Mouse (Mus musculus) spleen, postnatal 10 days (tissue): ENCODE data around the gene Deaf1.

Source experiments
- DNase-seq, 2 experiments: peaks; one replicate each; pipeline ENCODE4 v3.0.0; 2021 to 2022; ENCODE audit warnings: low spot score in 2 of 2

The Deaf1 gene

DNA sequence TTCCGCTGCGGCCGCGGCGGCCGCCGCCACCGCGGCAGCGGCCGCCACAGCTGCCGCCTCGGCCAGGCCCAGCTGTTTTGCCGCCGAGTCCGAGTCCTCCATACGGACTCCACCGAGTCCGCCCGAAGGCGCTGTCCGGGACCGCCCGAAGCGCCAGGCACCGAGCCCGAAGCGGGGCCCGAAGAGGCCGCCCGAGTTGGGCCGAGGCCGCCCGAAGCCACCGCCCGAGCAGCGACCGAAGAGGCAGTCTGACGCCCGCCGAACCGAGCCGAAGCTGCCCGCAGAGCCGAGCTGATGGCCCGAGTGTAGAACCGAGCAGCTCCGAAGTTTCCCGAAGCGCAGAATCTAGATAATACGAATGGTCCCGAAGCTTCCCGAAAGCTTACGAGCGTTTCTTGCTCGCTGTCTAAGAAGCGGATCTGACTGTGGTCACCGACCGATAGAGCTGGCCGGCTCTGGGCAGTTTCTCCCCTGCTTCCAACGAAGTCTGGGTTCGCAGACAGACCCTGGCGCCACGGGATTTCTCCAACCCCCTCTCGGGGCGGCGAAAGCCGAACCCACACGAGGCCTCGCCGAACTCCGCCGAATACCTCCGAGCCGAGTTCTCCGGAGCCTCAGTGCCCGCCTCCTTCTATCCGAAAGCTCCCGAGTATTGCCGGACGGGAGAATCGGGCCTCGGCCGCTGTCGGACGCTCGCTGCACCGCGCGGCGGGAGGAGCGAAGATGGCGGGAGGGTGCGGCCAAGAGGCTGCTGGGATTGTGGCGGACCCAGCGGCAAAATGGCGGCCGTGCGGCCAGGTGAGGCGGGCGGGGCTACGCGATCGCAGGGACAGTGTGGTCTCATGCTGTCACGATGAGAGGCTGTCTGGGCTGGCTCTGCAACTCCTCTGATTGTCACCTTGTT lies at the start of gene Deaf1, which contains the start of gene Tmem80:
Deaf1 (minus strand) TSS at position 222 of the 904 bp plus-strand sequence.
Tmem80 (plus strand) TSS at position 271 of the 904 bp plus-strand sequence.
- DNase-seq: peak; percentile 97 to 99

DNA sequence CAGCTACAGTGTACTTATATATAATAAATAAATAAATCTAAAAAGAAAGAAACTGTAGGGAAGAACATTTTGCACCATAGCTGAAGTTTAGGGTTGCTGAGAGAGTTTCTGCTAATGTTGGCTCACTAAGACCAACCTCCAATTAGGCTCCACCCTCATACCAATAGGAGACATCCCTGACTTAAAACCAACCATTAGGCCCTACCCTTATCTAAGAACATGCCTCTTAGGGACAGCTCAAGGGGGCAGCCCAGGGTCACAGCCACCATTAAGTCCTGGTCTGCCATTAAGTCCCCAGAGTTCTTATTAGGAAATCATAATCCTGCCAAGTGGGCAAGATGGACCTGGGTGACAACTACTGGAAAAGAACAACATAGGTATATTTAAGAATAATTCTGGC lies 46.9 kb upstream of the Deaf1 start:
- DNase-seq: no peak

DNA sequence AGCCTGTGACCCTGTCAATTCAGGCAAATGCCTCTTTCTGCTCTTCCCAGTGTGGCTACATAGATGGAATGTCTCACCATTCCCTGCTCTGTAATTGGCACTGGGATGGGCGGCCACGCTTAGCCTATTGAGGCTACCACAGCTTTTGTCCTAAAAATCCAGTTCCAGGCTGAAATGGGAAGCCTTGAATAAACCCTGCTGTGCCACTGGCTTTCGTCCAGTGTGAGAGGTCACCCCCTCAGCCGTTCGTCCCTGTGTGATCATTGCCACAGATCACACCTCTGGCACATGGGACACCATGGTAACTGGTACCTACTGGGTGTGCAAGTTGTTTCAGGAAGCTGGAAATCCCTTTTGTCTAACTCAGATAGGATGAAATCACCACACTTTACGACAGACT lies 46.1 kb upstream of the Deaf1 start:
- DNase-seq: no peak

DNA sequence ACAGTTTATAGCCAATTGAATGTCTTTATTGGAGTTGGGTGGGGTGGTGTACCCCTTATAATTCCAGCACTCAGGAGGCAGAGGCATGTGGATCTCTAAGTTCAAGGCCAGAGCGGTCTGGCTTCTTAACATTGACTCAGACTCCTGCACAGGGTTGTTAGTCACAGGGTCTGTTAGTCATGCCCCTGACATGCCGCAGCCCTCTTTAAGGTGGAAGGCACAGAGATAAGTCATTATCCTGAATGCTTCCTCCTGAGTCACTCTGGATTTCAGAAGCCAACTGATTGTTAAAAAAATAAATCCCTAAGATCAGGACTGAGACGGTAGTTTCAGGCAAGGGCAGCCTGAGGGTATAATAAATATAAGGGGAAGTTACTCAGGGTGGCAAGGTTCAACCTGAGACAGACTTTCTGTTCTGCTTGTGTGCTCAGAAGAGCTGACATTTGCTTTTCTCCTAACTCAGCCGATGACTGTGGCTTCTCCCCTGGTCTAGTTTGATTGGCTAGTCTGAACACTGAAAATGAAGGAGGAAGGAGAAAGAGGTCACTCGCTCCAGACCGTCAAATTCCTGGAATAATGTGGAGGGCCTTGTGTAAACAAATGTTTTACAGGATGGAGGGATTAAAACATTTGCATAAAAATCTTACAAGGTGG lies 44.6 kb upstream of the Deaf1 start:
- no peak for DNase-seq

DNA sequence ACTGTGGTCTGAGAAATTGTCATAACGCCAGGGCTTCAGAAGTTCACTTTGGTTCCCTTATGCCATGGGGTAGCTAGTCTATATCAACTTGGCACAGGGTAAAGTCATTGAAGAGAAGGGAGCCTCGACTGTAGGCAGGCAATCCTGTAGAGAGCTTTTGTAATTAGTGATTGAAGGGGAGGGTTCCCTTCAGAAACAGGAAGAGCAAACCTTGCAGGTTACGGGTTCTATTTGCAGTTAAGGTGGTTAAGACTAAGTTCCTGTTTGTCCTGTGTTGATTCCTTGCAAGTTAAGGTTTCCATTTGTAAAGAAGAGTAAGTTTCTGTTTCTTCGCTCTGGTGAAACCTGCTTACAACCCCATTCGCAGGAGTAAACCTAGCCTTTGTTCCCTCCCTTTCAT lies 42.4 kb upstream of the Deaf1 start:
- DNase-seq: no peak

DNA sequence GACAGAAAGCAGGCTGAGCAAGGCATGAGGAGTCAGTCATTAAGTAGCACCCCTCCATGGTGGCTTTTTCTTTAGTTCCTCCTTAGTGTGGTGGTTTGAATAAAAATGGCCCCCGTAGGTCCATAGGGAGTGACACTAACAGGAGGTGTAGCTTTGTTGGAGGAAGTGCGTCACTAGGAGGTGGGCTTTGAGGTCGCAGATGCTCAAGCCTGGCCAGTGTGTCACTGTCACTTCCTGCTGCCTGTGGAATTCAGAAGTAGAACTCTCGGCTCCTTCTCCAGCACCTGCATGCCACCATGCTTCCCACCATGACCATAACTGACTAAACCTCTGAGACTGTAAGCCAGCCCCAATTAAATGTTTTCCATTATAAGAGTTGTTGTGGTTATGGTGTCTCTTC lies 39.9 kb upstream of the Deaf1 start:
- DNase-seq: no peak

DNA sequence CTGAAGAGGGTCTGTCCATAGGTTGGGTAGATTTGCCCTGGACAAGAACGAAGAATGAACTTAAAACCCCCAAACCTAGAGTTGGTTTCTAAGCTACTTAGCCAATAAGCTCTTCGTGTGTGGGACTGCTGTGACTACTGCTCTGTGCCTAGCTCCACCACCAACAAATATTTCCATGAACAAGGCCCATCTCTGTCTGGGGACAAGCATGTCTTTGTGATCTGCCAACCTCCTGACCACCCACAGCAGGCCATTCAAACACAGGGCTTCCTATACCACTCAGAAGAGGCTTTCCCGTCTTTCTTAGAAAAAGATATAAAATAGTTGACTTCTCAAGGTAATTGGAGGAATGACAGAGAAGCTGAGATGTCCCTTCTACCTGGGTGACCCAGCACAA lies 37.6 kb upstream of the Deaf1 start:
- no peak for DNase-seq

DNA sequence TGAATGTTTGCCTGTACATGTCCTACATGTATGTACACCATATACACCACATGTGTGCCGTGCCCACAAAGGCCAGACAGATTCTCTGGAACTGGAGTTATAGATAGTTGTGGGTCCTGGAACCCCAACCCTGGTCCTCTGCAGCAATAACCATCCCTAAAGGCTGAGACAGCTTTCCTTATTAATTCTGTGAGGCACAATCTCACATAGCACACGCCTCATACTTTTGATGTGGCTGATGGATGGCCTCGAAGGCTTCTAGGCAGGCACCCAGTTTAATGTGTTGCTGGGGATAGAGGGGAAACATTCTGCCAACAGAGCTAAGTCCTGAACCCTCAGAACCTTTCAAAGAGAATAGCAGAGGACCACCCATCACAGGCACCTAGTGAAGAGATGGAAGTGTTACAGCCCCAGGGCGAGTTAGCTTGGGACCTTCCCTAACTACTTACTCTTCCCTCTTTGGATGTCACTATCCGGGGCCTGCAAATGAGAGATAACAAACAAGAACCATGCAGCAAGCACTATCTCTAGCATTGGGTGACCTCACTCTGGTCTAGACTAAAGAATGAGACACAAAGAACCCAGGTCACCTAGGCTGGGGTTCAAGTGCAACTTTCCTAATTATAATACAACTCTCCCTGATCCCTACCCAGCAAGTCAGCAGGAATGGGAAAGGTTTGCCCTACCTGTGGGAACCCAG lies 37.0 kb upstream of the Deaf1 start:
- DNase-seq: peak; percentile 30 to 42

DNA sequence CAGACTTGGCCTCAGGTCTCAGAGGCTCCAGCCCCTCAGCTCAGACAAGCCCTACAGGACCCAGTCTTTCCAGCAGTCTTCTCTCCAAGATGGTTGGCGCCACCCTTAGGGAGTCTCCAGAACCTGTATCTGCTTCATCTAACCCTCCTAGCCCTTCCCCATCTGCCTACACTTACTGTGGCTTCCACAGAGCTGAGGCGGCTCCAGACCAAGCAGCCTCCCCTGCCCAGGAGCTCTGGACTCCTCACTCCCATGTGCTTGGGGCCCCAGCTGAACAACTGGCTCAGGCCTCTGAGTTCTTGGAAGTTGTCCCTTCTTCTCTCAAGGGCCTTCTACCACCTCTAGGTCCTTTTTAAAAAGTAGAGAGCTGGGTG lies 36.2 kb upstream of the Deaf1 start:
- peak in 1 of 2 experiments; percentile 36 for DNase-seq

DNA sequence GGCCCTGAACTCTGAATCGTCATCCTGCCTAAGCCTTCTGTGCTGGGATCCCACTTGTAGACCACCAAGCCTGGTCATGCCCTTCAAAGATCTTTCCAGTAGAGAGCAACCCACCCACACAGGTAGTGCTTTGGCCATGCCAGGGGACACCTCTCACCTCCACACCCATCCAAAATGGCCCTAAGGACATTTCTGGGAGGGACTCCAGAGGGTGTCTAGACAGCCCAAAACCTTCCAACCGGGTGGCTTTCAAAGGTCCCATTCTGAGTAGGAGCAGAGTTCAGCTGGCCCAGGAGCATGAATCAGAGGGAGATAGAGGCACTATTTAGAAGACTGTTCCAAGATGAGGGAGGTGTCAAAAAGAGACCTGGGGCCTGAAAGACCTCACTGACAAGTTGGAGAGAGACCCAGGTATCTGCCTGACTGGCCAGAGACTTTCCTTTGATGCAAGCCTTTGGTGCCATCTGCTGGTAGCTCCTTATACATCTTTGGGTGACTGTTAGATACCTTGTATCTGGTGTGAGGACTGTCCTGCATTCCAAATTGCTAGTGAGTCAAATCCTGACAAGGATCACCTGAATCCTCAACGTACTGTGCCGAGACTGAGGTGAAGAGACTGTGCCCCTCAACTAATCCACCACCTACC lies 35.7 kb upstream of the Deaf1 start:
- peak; percentile 74 to 87 for DNase-seq

DNA sequence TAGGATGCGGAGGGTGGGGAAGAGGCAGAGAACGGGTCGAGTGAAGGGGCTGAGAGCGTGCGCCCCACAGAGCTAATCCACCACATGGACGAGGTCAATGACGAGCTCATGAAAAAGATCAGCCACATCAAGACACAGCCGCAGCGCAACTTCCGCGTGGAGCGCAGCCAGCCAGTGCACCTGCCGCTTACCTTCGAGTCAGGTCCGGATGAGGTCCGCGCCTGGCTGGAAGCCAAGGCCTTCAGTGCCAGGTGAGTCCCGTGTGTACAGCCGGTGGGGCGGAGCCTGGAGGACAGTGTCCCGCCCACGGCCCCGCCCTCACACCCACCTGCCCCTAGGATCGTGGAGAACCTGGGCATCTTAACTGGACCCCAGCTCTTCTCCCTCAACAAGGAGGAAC lies 34.0 kb upstream of the Deaf1 start:
- DNase-seq: peak in 1 of 2 experiments; percentile 48

DNA sequence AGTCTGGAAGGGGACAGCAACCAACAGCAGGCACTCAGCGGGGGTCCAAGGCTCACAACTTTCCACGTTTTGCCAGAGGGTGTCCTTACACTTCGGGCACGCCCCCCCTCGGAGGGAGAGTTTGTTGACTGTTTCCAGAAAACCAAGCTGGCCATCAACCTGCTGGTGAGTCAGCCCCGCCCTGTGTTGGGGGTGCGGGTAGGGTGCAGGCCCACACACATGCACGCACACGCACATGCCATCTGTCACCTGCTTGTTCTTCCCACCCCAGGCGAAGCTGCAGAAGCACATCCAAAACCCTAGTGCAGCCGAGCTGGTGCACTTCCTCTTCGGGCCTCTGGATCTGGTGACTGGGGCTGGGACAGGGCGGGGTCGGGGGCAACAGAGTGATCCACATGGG lies 29.5 kb upstream of the Deaf1 start:
- DNase-seq: no peak

DNA sequence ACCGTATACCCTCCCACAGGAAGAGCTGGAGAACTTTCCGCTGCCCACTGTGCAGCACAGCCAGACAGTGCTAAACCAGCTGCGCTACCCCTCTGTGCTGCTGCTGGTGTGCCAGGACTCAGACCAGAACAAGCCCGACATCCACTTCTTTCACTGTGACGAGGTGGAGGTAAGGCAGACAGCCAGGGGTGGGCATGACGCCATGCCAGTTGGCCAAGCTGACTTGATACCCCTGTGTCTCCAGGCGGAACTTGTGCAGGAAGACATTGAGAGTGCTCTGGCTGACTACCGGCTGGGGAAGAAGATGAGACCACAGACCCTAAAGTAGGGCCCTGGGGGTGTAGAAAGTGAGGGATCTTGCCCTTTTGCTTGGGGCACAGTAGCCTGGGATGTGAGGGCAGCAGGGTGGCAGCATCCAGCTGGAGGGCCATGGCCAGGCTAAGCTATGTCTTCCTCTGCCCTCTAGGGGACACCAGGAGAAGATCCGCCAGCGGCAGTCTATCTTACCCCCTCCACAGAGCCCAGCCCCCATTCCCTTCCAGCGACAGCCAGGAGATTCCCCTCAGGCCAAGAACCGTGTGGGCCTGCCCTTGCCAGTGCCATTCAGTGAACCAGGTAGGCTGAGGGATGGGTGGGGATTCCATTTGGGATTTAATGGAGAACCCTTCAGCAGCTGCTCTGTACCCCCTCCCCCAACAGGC lies 28.3 kb upstream of the Deaf1 start:
- DNase-seq: no peak

DNA sequence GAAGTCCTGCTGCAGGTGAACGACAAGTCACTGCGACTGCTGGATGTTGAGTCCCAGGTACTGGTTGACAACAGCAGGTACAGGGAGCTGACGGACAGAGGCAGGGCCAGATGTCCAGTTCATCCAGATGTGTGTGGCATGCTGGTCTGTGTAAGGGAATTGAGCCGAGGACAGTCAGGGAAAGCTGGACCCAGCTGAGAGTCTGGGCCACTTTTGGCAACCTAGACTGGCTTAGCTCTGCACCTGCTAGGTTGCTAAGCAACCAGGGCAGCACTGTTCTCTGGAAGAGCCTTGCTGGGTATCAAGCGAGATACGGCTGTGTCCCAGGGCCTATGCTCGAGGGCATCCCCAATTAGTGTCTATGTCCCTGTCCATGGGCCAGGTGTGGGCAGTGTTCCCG lies 27.6 kb upstream of the Deaf1 start:
- DNase-seq: no peak

DNA sequence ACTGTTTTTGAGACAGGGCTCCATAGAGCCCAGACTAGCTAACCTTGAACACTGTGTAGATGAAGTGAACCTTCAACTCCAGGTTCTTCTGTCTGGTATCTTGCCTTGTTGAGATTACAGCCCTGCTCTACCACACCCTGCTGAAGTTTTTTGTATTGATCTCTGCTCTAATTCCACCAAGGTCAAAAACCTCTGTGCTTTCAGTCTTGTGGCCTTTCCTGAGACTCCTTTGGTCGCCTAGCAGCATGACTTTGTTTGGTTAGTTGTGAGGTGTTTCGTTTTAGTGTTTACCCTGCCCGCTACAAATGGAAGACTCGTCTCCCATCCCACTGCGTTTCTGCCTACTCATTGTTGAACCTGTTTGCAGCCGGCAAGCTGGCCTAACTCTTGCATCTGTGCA lies 23.6 kb upstream of the Deaf1 start:
- no peak for DNase-seq

DNA sequence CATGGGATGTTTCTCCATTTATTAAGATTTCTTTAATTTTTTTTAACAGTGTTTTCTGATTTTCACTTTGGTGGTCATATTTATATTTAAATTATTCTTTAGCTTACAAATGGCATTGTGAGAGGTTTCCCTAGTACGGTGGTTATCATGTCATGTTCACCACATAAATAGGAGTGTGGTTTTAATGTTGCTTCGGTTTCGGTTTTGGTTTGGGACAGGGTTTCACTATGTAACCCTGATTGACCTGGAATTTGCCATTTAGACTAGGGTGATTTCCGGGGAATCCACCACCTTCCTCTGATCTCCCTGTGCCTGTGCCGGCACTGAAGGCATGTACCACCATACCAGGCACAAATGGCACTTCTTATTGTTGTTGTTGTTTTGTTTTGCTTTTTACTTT lies 17.3 kb upstream of the Deaf1 start:
- no peak for DNase-seq

DNA sequence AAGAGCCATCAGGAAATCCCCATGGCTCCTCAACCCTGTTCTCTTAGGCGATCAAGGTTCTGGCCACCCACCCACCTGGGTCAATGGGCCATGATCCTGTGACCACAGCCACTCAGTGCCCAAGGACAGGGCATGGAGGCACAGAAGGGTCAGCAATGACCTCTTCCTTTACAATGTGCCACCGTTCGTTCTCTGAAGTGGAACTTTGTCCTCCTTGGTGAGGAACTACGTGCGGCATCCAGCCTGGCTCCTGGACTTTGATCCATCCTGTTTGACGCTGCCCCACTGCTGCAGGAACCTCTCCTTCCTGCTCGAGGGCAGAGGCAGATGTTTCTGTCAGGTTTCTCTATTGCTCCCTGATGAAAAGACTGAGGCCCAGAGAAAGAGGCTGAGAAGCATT lies 16.2 kb upstream of the Deaf1 start:
- no peak for DNase-seq

DNA sequence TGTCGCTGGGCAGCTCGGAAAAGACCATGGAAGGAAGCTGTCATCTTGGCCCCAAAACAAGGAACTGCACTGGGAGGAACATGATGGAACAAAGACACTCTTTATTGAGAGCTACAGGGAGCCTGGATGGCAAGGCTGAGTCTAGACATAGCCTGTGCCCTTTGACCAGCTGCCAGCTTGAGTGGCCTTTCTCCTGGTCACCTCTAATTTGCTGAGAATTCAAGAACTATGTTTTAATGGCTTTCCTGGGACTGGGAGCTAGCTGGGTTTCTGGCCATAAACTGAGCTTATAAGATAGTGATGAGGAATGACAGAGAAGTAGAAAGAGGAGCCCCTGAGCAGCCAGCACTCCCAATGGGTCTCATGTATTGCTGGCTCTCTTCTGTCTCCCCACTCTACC lies 15.7 kb upstream of the Deaf1 start:
- DNase-seq: no peak

DNA sequence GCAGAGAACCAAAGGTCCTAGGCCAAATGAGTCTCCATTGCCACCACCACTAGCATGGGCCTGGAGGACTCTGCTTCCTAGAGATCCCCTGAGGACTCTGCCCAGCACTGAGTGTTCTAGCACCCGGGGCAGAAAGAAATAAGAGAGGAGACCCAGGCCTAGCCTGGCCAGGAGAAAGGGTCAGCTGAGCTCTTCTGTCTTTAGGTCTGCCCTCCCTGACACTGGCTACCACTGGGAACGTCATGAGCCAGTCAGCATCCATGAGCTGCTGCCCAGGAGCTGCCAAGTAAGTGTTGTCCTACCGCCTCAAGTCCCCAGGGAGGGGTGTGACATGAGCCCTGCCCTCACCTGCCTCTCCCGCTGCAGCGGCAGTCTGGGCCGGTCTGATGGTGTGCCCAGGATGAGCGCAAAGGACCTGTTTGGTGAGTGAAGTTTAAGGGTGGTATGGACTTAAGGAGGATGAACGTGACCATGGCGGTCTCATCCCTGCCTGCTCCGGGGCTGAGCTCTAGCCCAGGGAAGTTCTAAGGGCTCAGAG lies 14.3 kb upstream of the Deaf1 start:
- no peak for DNase-seq

DNA sequence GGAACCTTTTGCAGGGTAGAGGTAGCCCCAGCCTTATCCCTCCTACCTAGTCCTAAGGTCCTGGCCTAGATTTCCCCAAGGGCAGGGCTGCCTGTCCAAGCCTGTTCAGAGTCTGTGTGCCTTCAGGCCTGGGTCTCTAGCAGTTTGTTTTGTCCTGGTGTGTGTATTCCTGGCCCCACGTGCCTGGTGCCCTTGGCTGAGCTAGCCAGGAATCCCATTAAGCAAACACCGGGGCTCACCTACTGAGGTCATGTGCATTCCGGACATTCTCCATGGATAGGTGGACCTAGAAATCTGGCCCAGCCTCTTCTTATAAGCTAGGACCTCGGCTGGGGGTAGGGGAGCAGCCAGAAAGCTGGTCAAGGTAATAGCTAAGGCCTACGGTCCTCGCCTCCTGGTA lies 13.0 kb upstream of the Deaf1 start:
- no peak for DNase-seq

DNA sequence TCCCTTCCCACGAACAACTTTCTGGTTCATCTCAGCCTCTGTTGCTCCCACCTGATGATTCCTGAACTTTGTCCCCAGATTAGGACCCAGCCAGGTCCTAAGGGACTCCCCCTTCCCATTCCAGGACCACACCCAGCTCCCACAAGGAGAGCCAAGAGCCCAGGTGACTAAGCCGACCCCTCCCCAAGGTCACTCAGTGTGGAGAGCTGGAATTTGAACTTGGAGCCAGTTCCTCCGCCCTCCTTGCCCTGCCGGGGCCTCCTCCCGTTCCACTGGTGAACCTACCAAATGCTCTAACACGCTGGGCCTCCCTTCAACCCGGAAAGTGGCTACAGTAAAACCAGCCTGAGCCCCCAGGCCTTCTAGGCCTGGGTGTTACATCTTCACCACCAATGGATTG lies 12.5 kb upstream of the Deaf1 start:
- no peak for DNase-seq
